Mouse (Mus musculus) embryo, embryonic 10 days (tissue): ENCODE measurements around the gene Smyd5.
"Not testable (repeated sequence)": the region's sequence is repeated elsewhere in the genome, so short reads cannot be mapped to it uniquely, and the experiment has no call there.

ENCODE experiments used
- DNase-seq: peaks from one replicate; pipeline ENCODE4 v3.0.0-alpha.2; 2015; ENCODE audit warnings: low spot score

Smyd5 gene

DNA sequence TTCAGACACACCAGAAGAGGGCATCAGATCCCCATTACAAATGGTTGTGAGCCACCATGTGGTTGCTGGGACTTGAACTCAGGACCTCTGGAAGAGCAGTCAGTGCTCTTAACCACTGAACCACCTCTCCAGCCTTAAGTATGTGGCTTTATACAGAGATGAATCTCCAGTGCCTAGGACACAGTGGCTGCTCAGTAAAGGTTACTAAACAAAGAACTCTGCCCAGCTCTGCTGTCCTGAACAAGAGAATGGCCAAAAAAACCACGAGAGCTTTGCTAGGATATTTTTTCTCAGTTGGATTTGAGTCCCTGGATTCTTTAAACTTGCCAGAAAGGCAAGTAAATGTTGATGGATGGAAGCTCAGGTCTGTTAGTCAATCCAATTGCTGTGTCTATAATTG, 18.4 kb downstream of the Smyd5 start:
- DNase-seq = not testable (repeated sequence)

- peak; percentile 99 for DNase-seq
Measured at GRCm38 (mm10) chr6:85450697-85451663, 19.2 kb downstream of the Smyd5 start, which contains the start of gene Cct7. Cct7 (plus strand) TSS chr6:85451514.

GRCm38 (mm10) chr6:85451664-85452410, 20.0 kb downstream of the Smyd5 start, which contains the start of gene Pradc1:
Pradc1 (minus strand) TSS chr6:85451970.
- DNase-seq = peak; percentile 99

DNA sequence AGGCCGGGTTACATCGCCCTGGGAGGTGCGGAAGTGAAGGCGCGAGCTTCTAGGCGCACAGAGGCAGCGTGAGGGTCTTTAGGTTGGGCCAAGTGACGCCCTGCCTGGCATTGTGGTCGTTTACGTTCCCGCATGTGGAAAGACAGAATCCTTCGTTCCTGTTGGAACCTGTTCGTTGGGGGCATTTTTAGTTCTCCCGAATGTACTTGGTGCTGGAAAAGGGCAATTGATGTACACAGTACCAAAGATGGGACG, 20.5 kb downstream of the Smyd5 start:
- no peak for DNase-seq

- peak; percentile 25 for DNase-seq
Measured at GRCm38 (mm10) chr6:85452816-85453215, 21.0 kb downstream of the Smyd5 start.

- no peak for DNase-seq
Measured at GRCm38 (mm10) chr6:85459621-85460020, 27.8 kb downstream of the Smyd5 start.

DNA sequence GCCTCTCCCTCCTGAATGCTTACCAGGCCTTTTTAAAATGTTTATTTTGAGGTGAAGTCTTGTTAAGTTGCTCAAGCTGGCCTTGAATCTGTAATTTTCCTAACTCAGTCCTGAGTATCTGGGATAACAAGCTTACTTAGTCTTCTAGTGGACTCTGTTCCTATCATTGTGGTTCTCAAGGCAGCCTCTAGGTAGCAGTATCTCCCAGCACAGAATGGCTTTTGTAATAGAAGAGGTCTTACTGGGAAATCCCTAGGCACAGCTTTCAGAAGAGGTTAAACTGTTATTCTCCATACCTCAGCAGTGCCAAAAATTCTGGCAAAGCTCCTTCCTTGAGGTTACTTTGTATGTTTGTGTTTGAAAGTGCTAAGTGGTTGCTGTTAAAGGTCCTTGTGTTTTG, 33.6 kb downstream of the Smyd5 start:
- peak; percentile 22 for DNase-seq

GRCm38 (mm10) chr6:85469660-85470430, 38.1 kb downstream of the Smyd5 start:
- DNase-seq = no peak

DNA sequence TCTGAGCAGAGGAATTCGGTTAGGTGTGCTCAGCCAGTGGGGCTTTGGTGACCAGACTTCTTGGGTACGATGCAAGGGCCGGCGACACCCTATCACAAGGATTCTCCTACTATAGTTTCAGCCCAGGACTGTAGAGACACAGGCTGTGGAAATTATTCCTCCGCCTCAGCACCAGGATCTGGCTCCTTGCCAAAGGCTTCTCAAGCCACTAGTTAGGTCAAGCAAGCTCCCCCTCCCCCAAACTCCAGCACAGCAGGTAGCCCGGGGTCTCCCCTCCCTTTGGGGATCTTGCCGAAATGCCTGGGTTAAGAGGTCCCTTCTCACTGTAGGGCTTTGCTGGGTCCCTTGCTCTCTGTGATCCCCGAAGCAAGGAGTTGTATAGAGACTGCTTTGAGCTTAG, 40.2 kb downstream of the Smyd5 start:
- no peak for DNase-seq

GRCm38 (mm10) chr6:85472542-85472941, 40.8 kb downstream of the Smyd5 start:
- DNase-seq = no peak

- no peak for DNase-seq
Measured at GRCm38 (mm10) chr6:85475581-85475980, 43.8 kb downstream of the Smyd5 start.

- peak; percentile 63 for DNase-seq
Measured at GRCm38 (mm10) chr6:85477366-85477917, 45.7 kb downstream of the Smyd5 start.

GRCm38 (mm10) chr6:85478416-85478815, 46.6 kb downstream of the Smyd5 start:
- DNase-seq = no peak

DNA sequence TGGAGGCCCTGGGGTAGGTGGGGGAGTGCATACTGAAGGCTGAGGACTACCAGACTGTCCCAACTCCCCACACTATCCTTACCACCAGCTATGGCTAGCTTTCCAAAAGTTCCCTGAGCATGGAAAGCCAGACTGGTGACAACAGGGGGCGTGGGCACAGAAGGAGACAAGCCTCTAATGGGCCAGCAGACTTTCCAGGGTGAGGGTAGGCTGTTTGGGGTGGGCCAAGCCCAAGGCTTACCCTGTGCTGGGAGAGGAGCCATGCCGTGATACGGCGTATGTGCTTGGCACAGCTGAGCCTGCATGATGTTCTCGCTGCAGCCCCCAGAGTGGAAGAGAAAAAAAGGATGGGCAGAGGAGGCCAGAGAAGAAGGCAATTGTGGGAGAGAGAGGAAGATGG, 48.2 kb downstream of the Smyd5 start:
- no peak for DNase-seq

- DNase-seq = no peak
Measured at GRCm38 (mm10) chr6:85480685-85481084, 48.9 kb downstream of the Smyd5 start.

- DNase-seq = peak; percentile 24
Measured at GRCm38 (mm10) chr6:85483843-85484721, 52.3 kb downstream of the Smyd5 start.

DNA sequence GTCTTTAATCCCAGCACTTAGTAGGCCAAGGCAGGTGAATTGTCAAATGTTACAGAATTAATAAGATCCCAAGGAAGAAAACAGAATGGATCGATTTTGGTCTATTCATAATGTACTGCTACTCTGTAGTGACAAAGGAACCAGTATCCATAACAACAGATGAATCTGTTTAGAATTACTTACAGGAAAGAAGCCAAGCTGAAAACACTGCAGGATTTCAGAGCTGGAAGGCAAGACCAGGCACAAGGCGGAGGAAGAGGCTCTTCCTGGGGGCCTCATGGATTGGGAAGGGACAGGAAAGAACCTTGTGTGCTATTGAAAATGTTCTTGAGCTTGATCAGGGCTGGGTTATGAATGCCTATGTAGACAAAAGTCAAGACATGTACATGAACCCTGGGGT, 53.9 kb downstream of the Smyd5 start:
- DNase-seq = no peak

DNA sequence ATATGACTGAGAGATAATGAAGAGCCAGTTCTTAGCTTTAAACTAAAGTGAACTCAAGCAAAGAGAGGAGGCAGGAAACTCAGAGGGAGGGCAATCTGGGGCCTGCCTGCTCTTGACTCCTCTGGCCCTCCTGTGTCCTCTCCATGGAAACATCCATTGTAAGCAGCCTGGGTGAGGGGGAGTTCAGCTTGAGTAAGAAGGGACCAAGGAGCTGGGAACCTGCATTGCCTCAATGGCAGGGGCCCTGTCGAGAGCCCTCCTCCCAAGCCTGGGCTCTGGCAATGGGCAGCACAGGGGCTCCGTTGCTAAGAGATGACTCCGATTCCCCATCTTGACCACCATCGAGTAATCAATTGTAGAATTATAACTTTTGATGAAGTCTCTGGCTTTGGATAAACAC, 56.7 kb downstream of the Smyd5 start:
- DNase-seq = peak; percentile 39

DNA sequence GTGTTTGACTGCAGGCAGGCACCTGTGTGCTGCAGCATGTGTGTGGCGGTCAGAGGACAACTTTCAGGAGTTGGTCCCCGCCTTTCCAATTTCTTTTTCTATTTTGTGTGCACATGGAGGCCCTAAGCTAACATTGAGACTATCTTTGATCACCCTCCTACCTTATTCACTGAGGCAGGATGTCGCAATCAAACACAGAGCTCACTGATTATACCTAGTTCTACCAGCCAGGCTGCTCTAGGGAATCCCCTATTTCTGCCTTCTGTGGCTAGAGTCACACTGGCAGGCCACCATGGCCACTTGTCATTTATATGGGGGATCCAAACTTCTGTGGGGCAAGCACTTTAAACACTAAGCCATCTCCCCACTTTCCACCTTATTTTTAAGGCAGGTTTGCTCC, 57.9 kb downstream of the Smyd5 start:
- no peak for DNase-seq

GRCm38 (mm10) chr6:85490252-85490651, 58.5 kb downstream of the Smyd5 start:
- no peak for DNase-seq

GRCm38 (mm10) chr6:85491606-85492005, 59.8 kb downstream of the Smyd5 start:
- no peak for DNase-seq
